Mouse (Mus musculus): ENCODE measurements around the gene Ttll1.

Ttll1 gene

DNA sequence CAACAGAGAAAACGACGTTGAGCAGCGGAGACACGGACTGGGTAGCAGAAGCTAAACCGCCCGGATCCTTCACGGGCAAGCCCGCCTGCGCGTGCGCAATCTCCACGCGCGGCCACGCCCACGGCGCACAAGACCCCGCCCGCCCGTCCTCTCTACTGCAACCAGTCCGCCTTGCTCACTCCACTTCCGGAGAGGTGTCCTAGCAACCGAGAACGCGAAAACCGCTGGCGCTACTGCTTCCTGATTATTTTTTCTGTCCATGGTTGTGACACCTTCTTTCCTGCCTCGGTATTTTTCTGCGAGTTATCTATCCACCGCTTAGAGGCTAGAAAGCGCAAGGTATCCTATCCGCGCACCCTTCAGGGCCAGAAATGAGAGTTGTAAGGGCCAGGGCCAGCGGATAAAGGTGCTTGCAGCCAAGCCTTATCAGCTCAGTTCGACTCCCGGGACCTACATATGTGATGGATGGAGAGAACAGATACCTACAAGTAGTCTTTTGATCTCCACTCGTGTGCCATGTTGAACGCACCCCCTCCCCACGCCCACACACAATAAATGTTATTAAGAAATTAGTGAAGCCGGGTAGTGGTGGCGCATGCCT, at the start of gene Ttll1:
TSS of gene Ttll1 (minus strand) at position 89 of the 601 bp plus-strand sequence.
- peak; percentile 96 for DNase-seq (ENCODE audit: low read depth)

DNA sequence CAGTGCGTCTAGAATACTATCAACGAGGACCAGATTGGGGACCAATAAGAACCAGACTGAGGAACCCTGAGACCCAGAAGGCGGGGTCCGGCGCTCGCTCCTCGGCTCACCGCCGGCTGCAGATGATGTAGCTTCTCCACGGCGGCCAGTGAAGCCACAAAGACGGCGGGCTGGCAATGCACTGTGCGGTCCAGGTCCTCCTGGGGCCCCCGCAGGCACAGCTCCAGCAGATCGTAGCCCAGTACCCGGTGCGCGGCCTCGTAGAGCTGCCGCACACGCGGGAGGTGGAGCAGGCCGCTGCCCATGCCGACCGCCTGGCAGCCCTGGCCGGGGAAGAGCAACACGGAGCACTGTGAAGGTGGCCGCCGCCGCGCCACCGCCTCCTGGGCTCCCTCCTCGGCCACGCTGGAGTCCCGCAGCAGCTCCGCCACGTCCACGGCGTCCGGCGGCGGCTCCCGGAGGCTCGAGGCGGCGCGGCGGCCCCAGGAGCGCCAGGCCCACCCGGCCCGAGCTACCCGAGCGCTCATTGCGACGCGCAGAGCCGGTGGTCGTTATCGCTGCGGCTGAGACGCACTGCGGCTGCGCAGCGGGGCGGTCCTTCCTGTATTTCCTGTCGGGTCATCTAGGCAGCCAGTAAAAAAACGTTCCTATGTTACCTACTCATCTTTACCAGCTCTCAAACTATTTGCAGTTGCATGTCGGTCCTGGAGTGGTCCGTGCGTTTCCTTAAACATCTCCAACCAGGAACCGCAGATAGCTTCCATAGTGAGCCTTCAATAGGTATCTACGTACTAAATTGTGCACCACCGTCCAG, 44.7 kb upstream of the Ttll1 start:
- peak; percentile 93 for DNase-seq (ENCODE audit: low read depth)

DNA sequence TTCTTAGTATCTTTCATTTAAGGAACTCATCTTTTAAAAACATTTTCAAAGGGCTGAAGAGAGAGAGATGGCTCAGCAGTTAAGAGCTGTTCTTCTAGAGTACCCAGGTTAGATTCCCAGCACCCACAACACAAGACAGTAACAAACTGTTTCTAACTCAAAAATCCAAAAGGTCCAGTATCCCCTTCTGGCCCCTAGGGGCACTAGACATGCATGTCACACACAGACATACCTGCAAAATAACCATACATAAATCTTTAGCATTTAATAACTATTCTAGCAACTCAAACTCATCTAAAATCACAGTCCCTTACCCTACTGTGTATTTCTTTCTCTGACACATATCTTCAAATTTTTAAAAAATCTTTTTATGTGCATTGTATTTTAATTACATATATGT, 43.1 kb upstream of the Ttll1 start:
- peak; percentile 55 for DNase-seq (ENCODE audit: low read depth)

DNA sequence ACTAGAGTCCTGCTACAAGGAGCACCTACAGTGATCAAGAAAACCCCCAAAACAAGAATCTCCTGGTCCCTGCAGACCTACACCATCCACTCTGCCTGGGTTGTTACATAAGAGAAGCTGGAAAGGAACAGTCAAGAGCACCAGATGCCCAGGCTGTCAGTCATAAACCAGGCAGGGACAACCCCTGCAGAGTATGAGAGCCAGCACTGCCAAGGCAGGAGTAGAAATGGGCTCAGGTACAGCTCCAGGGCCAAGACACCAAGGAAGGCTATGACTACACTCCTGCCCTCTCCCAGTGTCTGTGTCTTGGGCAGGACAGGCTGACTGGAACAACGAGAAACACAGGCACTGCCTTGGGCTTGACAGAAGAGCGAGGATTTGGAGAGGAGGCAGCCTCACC, 39.4 kb upstream of the Ttll1 start:
- no peak for DNase-seq (ENCODE audit: low read depth)

DNA sequence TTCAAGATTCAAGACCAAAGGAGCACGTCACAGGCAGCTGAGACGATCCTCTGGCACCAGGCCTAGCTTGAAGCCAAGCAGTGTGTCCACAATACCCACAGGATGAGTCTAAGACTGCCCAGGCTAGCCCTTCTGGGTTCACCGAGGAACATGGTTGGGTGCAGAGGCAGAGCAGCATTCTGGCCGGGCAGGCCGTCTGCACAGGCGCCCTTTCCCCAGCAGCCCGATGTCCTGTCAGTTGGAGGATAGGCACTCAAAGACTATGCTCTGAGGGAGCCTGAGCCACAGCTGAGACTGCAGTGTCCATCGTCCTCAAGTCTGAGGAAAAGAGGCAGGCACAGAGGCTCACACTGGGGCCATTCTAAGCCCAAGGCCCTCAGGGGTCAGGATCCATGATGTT, 36.5 kb upstream of the Ttll1 start:
- DNase-seq (ENCODE audit: low read depth), result no peak

DNA sequence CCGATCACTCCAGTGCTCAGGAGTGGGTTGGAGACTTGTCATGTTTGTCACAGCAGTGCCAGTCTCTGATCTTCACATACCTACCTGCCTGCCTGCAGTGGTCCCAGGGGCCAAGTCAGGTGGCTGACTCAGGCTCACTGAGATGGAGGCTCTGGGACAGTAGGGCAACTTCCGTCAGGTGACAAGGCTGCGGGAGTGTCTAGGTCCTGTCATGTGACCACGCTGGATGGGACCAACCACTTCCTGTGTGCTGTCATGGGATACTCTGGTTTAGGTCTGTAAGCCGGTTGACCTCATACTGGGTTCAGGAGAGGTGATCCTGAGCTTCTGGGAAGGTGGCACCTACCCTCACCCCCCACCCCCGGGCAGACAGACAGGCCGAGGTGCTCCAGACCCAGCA, 35.3 kb upstream of the Ttll1 start:
- DNase-seq (ENCODE audit: low read depth), result no peak

DNA sequence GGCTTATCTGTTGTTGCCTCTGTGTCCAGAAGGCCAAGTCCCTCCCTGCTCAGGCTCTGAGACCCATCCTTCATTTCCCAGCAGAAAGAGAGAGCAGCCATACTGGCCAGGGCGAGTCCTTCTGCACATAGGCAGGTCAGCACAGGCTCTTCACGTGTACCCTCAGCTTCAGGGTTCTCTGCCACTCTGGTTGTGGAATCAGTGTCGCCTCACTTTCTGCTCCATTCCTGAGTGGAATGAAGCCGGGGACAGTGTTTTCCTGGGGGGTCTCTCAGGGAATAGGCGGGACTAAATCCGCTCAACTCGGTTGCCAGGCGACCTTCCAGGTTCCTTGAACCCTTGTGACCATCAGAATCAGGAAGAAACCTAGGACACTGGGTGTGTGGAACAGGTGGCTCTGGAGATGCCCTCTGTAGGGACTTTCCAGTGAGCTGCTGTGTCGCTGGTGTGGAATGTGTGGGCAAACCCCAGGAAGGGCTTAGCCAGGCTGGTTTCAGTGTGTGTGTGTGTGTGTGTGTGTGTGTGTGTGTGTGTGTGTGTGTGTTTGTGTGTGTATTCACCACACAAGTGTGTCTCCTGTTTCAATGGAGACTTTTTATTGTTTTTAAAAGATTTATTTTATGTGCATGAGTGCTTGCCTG, 31.1 kb upstream of the Ttll1 start:
- DNase-seq (ENCODE audit: low read depth), result no peak

DNA sequence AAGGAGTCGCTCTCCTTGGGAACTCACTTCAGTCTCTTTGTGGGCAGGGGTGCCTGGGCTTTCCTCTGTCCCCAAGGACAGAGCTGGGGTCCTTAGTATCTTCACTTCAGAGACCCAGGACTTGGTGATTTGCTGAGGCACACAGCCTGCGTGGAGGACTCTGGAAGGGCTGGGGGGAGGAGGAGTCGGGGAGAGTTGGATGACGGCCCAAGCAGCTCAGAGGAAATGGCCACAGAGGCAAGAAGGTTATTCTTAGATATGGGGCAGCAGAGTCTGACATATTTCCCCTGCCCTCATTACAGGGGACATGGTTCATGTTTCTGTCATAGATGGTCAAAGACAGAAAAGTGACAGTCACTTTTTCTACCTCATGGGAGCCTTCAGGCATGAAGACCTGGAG, 29.2 kb upstream of the Ttll1 start:
- no peak for DNase-seq (ENCODE audit: low read depth)

DNA sequence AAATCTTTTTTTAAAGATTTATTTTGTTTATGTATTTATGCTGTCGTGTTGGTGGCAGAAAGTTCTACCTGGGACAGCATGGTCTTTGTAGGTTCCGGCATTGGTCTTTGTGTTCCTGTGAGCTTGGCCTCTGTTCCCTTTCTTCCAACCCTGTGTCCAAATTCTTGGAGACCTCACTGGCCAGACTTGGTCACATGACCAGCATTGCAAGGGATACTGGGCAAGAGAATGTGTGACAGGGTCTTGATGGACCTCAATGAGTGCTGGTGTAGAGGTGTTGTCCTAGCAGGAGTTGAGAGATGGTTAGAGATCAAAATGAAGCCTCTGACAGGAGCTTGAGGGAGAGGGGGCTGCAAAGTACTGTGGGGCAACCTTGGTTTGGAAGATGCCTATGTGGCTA, 28.2 kb upstream of the Ttll1 start:
- DNase-seq (ENCODE audit: low read depth), result no peak

DNA sequence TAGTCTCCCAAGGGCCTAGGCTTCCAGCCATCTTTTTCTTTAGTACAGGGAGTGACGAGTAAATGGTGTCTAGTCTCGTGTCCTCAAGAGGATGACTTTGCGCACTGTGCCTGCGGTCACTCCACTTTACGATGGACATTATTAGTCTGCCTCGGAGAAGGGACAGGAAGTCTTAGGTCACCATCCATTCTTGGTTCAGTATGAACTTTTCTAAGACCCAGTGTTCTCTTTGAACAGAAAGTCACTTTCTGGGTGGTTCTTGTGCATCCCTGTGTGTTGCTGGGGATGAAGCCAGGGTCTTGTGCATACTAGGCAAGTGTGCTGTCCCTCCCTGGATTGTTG, 25.2 kb upstream of the Ttll1 start:
- no peak for DNase-seq (ENCODE audit: low read depth)

DNA sequence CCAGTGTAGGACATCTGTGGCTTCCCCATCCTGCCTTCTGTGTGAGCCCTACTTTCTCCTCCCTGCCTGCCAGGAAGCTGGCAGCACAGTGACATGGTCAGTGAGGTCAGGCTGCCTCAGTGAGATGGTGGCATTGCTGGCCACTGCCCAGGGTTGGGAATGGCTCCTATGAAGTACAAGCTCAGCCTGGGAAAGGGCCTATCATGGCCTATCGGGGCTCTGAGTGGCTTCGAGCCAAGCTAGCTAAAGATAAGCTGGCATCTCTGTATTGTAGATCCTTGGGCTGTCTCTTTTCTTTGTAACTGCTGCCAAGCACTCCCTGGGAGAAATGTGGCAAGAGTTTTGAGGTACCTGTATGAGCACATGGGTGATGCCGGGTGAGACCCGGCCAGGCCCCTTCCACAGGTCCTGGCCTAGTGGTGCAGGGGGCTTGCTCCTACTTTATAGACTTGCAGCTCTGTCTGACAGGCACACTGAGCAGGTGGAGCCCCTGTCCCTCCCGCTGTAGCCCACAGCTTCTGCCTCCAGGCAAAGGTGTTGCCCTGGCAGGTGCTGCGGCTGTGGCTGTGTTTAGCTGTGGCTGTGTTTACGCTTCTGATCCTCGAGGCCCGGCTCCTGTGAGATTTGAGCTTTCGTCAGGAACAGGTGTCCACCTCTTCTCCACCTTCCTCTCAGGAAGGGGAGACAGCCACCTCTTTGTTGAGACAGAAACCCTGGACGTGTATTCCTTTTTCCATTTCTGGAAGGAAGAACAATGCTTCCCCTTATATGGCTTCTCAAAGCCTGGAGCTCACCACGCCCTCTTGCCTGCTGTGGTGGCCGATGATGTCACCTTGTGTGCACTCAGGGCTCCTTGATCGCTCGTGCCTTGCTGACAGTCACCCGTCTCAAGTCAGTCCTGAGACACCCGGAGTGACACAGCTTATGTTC, 24.5 kb upstream of the Ttll1 start:
- DNase-seq (ENCODE audit: low read depth), result no peak

DNA sequence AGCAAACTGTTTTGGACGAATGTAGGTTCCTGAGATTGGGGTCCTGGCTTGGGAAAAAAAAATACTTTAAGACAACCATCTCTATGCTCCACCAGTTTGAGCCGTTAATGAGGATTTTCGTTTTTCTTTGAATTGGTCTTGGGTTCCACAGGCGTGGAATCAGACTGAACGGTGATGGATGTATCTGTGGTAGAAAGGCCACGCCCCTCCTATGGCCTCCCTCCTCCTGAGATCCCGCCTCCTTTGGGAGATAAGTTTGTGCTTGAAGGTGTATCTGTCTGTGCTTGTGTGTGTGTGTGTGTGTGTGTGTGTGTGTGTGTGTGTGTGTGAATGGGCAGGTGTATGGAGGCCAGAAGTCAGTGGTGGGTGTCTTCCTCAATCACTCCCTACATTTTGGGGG, 21.9 kb upstream of the Ttll1 start:
- DNase-seq (ENCODE audit: low read depth), result no peak

DNA sequence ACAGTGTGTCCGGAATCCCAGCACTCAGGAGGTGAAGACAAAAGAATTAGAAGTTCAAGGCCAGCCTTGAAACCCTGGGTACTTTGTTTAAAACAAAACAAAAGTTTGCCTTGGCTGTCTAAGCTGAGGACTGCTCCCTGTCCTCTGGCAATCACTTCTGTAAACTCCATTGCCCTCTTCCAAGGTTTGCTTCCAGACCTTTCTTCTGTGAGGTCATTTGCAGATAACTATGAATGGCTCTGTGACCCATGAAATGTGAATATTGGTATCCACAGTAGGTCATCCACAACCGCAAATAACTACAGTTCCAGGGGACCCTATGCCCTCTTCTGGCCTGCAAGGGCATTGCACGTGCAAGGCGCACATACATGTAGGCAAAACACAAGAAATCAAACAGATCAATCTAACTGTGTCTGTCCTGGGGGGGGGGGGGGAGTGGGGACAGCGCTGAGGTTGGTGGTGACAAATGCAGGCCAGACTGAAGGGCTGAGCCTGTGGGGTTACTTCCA, 21.3 kb upstream of the Ttll1 start:
- no peak for DNase-seq (ENCODE audit: low read depth)

DNA sequence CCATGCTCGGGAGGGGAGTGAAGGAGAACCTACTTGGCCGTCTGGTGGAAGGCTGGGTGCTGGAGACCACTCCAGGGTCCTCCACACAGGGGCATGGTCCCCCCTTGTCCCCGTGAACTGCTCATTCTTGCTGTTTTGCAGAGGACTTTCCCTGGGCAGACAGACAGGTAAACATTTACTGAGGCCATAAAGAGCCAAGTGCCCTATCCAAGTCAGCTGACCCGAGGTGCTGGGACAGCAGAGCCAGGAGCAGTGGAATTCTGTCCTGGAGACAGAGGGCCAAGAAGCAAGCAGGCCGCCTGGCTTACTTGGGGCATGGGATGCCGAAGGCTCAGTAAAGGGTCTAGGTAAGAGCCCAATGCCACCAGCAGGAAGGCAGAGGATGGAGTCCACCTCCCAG, 20.0 kb upstream of the Ttll1 start:
- DNase-seq (ENCODE audit: low read depth), result no peak

DNA sequence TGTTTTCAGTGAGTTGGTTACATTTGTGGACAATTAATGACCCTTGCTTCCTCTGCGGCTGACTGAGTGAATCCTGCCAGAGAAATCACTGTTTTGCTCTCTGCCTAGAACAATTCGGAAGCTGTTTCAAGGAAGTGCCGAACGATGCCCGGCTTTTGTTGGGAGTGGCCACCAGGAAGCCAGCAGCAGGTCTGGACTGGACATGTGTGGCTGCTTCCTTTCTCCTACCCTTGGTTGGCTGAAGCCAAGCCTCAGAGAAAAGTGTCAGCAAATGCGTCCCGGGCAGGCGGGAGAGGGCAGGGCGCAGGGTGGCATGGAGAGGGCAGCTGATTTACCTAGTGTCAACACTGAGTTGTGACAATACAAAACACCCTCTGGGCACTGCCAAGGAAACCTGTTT, 19.5 kb upstream of the Ttll1 start:
- DNase-seq (ENCODE audit: low read depth), result no peak

DNA sequence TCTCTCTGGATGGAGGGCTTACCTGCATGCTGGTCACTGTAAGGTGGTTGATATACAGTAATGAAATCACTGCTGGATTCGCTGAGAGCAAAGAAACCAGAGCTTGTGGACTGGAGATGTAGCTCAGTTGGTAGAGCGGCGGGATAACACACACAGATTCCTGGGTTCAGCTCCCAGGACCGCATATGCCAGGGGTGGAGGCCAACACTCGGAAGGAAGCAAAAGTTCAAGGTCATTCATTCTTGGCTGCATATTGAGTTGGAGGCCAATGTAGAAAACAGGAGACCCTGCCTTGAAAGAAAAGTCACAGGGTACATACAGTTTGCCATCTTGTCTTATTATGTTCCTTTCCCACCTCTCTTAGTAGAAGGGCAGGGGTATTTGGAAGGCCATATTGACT, 19.1 kb upstream of the Ttll1 start:
- no peak for DNase-seq (ENCODE audit: low read depth)

DNA sequence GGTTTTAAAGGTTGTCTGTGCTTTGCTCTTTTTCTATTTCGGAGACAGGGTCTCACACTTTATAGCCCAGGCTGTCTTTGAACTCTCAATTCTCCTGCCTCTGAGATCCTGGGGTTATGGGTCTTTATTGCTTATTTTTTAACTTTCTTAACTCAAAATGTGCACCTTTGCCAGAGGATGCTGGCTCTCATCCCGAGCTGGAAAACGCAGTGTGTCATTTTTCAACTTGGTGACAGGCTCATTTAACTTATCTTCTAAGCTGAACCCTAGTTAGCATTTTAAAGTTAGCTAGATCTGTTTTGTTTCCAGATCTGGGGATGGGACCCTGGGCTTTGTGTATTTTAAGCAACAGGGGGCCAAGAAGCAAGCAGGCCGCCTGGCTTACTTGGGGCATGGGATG, 18.2 kb upstream of the Ttll1 start:
- no peak for DNase-seq (ENCODE audit: low read depth)

DNA sequence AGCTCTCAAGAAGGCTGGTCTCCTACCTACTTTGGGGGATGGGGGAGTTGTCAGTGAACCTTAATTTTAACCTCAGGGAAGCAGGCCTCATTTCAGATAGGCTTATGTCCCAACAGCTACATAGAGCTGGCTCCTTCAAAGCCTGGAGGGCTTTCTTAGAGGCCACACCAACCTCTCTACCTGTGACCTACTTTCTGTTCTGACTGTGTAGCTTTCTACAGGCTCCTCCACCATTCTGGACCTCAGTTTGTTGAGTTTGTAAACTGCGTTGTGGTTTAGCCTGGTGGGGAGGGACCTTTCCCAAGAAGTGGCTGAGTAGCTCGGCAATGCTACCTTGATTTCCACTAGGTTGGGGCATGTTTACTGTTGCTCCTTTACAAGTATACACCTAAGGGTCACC, 17.1 kb upstream of the Ttll1 start:
- DNase-seq (ENCODE audit: low read depth), result no peak

DNA sequence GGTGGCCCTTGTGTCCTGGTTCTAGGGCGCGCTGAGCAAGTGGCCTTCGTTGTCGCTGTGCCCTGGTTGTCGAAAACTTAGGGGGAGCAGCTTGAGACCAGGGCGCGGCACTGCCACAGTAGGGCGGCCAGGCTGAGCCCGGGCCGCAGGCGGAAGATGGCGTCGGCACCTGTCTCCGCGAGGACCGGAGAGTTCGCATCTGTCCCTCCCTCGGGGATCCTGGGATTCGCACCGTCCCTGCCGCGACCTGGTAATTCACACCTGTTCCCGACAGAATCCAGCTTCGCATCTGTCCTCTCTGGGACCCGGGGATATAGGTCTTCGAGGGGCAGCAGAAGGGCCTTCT, 16.4 kb upstream of the Ttll1 start:
- DNase-seq (ENCODE audit: low read depth), result no peak

DNA sequence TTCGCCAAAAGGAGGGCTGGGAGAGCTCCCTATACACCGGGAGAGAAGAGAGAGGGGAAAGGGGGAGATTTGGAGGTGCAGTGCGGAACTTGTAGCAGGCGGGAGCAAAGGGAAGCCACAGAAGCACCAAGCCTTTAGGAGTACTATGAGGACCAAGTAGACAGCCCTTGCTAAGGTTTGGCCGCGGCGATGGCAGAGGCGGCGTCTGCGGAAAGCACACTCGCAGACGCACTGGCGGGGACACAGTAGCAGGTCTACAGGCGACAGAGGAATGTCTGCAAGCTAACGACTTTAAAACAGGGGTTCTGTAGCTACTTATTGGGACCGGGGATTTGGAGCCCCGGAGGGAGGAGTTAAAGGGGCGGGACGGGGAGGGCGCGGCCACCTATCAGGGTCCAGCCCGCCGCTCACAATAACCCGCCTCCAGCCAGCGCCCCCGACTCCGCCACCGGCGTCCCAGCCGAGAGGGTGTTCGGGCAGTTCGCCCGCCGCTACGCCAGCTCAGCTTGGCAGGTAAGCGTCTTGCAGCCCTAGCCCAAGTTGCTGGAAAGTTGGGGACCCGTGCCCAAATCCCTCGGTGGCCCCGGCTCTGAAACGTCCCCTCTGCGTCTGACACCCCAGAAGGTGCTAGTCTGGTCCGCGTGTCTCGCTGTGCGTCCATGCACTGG, 15.9 kb upstream of the Ttll1 start, which contains the start of gene Bik:
TSS of gene Bik (plus strand) at position 439 of the 668 bp plus-strand sequence.
- DNase-seq (ENCODE audit: low read depth), result peak; percentile 72

DNA sequence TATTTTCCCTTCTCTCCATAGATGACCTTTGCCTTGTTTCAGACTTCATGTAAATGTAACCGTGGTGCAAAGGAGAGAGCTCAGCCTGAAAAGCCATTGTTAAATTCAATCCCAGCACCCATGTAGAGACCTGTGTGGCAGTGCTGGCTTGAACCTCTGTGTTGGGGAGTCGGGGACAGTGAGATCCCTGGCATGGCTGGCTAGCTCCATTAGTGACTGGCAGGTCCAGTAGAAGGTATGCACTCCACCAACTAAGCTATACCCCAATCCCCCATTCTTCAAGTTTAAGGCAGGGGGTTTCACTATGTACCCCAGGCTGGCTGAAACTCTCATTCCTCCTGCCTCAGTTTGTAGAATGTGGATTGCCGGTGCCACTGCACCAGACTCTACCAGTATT, 13.6 kb upstream of the Ttll1 start:
- DNase-seq (ENCODE audit: low read depth), result no peak
